Mouse (Mus musculus) midbrain, embryonic 11.5 days (tissue): ENCODE results near the gene Mllt1. TPM values are rescaled to one million over a fixed set of nuclear protein-coding genes. Genes with fewer than 3 reads are reported as not detected.

Experiments
- ATAC-seq: fragments of 200-750 bp; cut with Nextera tagmentation; 2 replicates; pipeline ENCODE4 v1.8.0; 2017; ENCODE audit warnings: moderate TSS enrichment, moderate library complexity; ENCODE audit not compliant: low FRiP score
- DNase-seq: peaks from one replicate; pipeline ENCODE4 v3.0.0; 2015; ENCODE audit warnings: low spot score; ENCODE audit errors: missing footprints
- H3K27ac ChIP-seq: fragments of 300-500 bp; sonication (generic); 2 replicates; pipeline ENCODE4 v1.5.1; 2014; ENCODE audit warnings: low read depth, low read length
- H3K27me3 ChIP-seq: fragments of 300-500 bp; sonication (generic); 2 replicates; pipeline ENCODE4 v1.6.1; 2014; ENCODE audit warnings: mild to moderate bottlenecking, low read length, moderate library complexity, mixed read lengths; ENCODE audit not compliant: control insufficient read depth, insufficient read depth
- H3K36me3 ChIP-seq: fragments of 300-500 bp; sonication (generic); 2 replicates; pipeline ENCODE4 v1.6.1; 2014; ENCODE audit warnings: mild to moderate bottlenecking, low read length, moderate library complexity, mixed read lengths; ENCODE audit not compliant: control insufficient read depth, insufficient read depth
- H3K4me1 ChIP-seq: fragments of 300-500 bp; sonication (generic); 2 replicates; pipeline ENCODE4 v1.6.1; 2014; ENCODE audit warnings: low read length; ENCODE audit not compliant: control insufficient read depth, insufficient read depth
- H3K4me2 ChIP-seq: fragments of 300-500 bp; sonication (generic); 2 replicates; pipeline ENCODE4 v1.6.1; 2014; ENCODE audit warnings: mild to moderate bottlenecking, moderate library complexity
- H3K4me3 ChIP-seq: fragments of 300-500 bp; sonication (generic); 2 replicates; pipeline ENCODE4 v1.5.1; 2014; ENCODE audit warnings: low read depth, low read length
- H3K9ac ChIP-seq: fragments of 300-500 bp; sonication (generic); 2 replicates; pipeline ENCODE4 v1.6.1; 2014; ENCODE audit warnings: low read length
- H3K9me3 ChIP-seq: fragments of 300-500 bp; sonication (generic); 2 replicates; pipeline ENCODE4 v1.6.1; 2016; ENCODE audit warnings: low read length; ENCODE audit not compliant: control insufficient read depth
- WGBS: fragments of 180-500 bp; shearing (Covaris S2); extraction: QIAGEN DNeasy Blood & Tissue Kit; methylation state at CpG from one replicate; pipeline ENCODE4 v1.1.7; 2014; 5-methylcytosine and 5-hydroxymethylcytosine counted together
- polyA plus RNA-seq: library from polyadenylated mRNA; unstranded; fragments of >200 nt; fragmentation: Nextera tagmentation; extraction: Ambion mirVana; gene quantifications from 2 replicates; pipeline ENCODE4 v1.2.1, GENCODE M21; 2014

Mllt1 gene
- polyA plus RNA-seq, 1 experiment from 2014 or later = 29.0 TPM

DNA sequence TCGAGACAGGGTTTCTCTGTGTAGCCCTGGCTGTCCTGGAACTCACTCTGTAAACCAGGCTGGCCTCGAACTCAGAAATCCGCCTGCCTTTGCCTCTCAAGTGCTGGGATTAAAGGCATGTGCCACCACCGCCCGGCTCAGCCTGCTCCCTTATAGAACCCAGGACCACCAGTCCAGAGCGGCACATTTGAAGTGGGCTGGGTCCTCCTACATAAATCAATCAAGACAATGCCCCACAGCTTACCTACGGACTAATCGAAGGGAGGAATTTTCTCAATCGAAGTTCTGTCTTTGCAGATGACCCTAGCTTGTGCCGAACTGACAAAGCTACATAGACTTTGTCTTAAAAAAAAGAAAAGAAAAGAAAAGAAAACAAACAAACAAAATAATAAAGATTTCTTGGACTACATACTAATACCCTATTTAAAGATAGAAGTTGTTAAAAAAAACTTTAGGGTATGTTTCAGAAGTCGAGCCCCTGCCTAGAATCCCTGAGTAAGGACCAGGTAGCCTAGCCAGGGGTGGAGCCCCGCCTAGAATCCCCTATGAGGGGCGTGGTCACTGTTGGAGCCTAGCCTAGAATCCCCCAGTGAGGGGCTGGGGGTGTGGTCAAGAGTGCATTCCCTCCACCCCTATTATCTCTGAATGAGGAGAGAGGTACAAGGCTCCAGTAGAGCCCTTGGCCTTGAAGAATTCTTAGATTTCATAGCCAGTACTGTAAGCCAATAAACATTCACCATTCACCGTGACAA, 38.9 kb upstream of the Mllt1 start:
- ATAC-seq = no peak
- no peak overlapping the region for H3K4me3 ChIP-seq
- no peak overlapping the region for H3K4me2 ChIP-seq
- no peaks in the 10 kb centered on the region for H3K36me3 ChIP-seq
- H3K27me3 ChIP-seq = no peaks in the 10 kb centered on the region
- DNase-seq = no peak
- H3K9me3 ChIP-seq = no peaks in the 10 kb centered on the region
- H3K4me1 ChIP-seq = no peaks in the 10 kb centered on the region
- no peak overlapping the region for H3K27ac ChIP-seq
- H3K9ac ChIP-seq = no peak overlapping the region
- 68% methylated on average over 13 of the region's 14 CpGs for WGBS

DNA sequence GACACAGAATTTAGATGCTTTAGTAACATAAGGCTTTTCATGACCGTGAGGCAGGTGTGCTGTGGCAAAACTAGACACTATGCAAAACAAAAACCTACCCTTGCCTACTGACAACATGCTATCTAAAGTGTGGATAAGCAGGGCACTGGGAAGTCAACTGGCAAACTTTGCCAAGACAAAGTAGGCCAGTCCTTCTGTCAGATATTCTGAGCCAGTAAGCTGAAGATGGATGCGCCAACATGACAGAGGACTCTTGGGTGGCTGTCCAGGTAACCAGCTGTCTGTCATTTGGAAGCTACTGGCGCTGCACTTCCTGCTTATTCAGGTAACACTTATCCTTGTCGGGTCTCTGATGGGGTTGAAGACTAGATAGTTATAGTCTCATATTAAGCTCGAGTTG, 34.9 kb upstream of the Mllt1 start:
- ATAC-seq (no peak), DNase-seq (no peak)
- no peak overlapping the region for H3K4me3 ChIP-seq
- H3K9ac ChIP-seq = no peak overlapping the region
- H3K27me3 ChIP-seq = no peaks in the 10 kb centered on the region
- H3K4me1 ChIP-seq = no peaks in the 10 kb centered on the region
- no peaks in the 10 kb centered on the region for H3K9me3 ChIP-seq
- no peak overlapping the region for H3K27ac ChIP-seq
- H3K36me3 ChIP-seq = no peaks in the 10 kb centered on the region
- WGBS = 70% methylated on average over 5 of the region's 5 CpGs
- no peak overlapping the region for H3K4me2 ChIP-seq

DNA sequence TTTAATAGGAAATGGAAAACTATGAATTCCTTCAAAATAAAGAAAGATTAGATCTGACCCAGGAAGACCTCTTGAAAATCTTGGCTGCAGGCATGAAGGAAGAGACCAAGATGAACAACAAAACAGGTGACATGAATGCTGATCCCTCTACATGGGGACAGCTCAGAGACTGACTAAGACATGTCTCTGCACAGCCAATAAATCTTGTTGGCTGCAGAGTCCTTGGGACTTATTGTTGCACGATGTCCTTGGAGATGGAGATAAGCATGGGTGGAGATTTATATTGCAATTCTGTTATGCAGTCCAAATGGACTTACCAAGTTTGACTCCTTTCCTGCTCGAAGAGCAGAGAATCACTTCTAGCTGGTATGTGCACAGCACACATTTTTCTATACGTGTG, 34.1 kb upstream of the Mllt1 start:
- H3K27ac ChIP-seq = no peak overlapping the region
- 74% methylated on average over 3 of the region's 3 CpGs for WGBS
- ATAC-seq (no peak), DNase-seq (no peak)
- H3K36me3 ChIP-seq = no peaks in the 10 kb centered on the region
- no peak overlapping the region for H3K4me2 ChIP-seq
- H3K9ac ChIP-seq = no peak overlapping the region
- no peaks in the 10 kb centered on the region for H3K4me1 ChIP-seq
- H3K27me3 ChIP-seq = no peaks in the 10 kb centered on the region
- H3K4me3 ChIP-seq = no peak overlapping the region
- no peaks in the 10 kb centered on the region for H3K9me3 ChIP-seq

DNA sequence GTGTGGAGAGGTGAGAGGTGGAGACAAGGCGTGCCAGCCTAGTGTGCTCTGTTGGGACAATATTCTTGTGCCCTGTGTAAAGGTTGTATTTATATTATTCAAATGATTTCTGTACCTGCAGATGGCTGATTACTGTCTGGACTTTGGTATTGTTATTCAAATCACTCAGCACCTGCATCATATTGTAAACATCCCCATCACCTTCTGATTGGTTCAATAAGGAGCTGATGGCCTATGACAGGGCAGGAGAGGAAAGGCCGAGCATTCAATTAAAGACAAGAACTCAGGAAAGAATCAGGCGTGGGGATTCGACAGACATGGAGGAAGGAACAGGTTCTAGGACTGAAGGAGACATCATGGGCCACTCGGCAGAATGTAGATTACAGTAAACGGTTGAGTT, 28.4 kb upstream of the Mllt1 start:
- Histone ChIP-seq H3K27me3 (no peaks in the 10 kb centered on the region), H3K4me3 (no peak overlapping the region), H3K36me3 (no peaks in the 10 kb centered on the region), H3K4me2 (no peak overlapping the region), H3K9ac (no peak overlapping the region), H3K27ac (no peak overlapping the region), H3K4me1 (no peaks in the 10 kb centered on the region), H3K9me3 (no peaks in the 10 kb centered on the region)
- 73% methylated on average over 6 of the region's 6 CpGs for WGBS
- DNase-seq (no peak), ATAC-seq (no peak)

DNA sequence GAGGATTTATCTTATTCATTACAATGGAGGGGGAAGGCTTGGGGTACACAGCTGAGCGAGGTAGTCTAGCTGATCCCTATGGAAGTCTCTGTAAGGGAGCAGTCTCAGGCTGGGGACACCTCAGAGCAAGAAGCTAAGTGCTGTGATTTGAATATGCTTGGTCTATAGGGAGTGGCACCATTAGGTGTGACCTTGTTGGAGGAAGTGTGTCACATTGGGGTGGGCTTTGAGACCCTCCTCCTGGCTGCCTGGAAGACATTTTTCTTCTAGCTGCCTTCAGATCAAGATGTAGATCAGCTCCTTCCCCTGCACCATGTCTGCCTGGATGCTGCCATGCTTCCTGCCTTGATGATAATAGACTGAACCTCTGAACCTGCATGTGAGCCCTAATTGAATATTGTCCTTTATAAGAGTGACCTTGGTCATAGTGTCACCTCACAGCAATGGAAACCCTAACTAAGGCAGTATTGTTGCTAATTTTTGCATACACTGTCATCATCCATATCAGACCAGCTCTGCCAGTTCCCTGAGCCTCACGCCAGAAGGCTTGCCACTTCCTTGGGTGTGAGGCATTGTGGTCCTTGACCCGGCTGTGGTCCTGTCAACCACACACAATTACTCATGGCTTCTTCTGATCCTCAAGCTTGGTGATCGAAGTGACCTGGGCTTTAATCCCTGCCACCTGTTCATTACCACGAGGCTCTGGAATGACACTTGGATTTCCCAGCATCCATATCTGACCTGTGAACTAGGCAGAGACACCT, 27.6 kb upstream of the Mllt1 start:
- H3K4me3 ChIP-seq = no peak overlapping the region
- 82% methylated on average over 5 of the region's 5 CpGs for WGBS
- H3K27ac ChIP-seq = no peak overlapping the region
- H3K9ac ChIP-seq = no peak overlapping the region
- DNase-seq = no peak
- no peaks in the 10 kb centered on the region for H3K36me3 ChIP-seq
- no peak for ATAC-seq
- H3K9me3 ChIP-seq = no peaks in the 10 kb centered on the region
- no peak overlapping the region for H3K4me2 ChIP-seq
- no peaks in the 10 kb centered on the region for H3K4me1 ChIP-seq
- H3K27me3 ChIP-seq = no peaks in the 10 kb centered on the region

DNA sequence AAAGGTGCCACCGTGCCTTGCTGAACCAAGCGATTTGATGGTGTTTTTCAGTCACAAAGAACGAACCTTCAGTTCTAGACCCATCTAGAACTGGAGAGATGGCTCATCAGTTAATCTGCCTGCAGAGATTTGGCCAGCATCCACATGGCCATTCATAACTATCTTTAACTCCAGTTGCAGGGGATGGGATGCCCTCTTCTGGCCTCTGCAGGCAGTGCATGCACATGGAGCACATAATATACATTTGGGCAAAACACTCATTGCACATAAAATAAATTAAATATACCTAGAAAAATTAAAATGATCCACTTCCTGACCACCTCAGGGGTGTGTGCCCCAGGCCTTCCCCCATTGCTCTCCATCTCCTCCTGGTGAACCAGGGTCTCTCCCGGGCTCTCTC, 26.7 kb upstream of the Mllt1 start:
- H3K4me3 ChIP-seq = no peak overlapping the region
- no peak overlapping the region for H3K4me2 ChIP-seq
- no peak overlapping the region for H3K9ac ChIP-seq
- H3K9me3 ChIP-seq = no peaks in the 10 kb centered on the region
- 89% methylated on average over 4 of the region's 4 CpGs for WGBS
- no peak for DNase-seq
- no peak for ATAC-seq
- H3K4me1 ChIP-seq = no peaks in the 10 kb centered on the region
- H3K27me3 ChIP-seq = no peaks in the 10 kb centered on the region
- H3K36me3 ChIP-seq = no peaks in the 10 kb centered on the region
- no peak overlapping the region for H3K27ac ChIP-seq

DNA sequence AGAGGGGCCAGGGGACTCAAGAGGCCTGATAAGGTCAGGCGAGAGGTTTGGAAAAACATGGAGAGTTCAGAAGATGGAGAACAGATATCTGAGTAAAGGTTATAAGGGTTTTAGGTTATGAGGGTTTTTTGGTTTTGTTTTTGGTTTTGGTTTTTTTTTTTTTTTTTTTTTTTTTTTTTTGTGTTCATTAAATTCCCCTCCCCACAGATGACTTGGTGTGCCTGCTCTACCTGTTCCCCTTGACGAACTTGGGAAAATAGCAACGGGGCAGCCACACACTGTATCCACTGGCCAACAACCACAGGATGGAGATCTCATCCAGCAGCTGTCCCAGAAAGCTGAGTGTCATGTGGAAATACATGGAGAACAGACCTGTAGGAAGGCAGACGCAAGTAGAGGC, 23.5 kb upstream of the Mllt1 start:
- DNase-seq = no peak
- no peak overlapping the region for H3K27ac ChIP-seq
- no peaks in the 10 kb centered on the region for H3K27me3 ChIP-seq
- WGBS = 83% methylated on average over 4 of the region's 4 CpGs
- no peak overlapping the region for H3K9ac ChIP-seq
- no peaks in the 10 kb centered on the region for H3K4me1 ChIP-seq
- no peak overlapping the region for H3K4me3 ChIP-seq
- H3K4me2 ChIP-seq = no peak overlapping the region
- H3K9me3 ChIP-seq = no peaks in the 10 kb centered on the region
- no peaks in the 10 kb centered on the region for H3K36me3 ChIP-seq
- ATAC-seq = no peak

DNA sequence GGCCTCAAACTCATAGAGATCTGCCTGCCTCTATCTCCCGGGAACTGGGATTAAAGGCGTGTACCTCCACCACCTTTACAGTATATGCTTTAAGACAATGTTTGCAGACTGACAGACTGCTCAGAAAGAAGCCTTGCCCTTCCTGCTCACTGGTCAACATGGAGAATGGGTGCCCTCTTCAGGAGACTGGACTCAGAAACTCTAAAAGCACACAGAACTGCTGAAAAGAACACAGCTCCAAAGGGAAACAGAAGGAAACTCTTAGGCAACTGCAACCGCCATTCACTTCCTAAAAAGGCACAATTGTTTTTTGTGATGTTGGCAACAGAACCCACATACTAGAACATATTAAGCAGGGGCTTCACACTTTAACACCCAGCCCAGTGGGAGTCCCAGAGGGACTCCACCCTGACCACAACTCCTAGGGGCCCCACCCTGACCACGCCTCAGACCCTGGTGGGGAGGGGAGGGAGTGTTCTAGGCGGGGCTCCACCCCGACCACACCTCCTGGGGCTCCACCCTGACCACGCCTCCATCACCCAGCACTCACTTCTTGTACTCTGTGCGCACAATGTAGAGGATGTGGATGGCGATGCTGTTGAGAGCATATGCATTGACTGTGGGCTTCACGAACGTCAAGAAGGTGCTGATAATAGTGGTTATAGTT, 22.7 kb upstream of the Mllt1 start:
- Histone ChIP-seq H3K9me3 (no peaks in the 10 kb centered on the region), H3K9ac (no peak overlapping the region), H3K4me2 (no peak overlapping the region), H3K27me3 (no peaks in the 10 kb centered on the region), H3K4me3 (no peak overlapping the region), H3K4me1 (no peaks in the 10 kb centered on the region), H3K36me3 (no peaks in the 10 kb centered on the region), H3K27ac (no peak overlapping the region)
- 37% methylated on average over 11 of the region's 11 CpGs for WGBS
- no peak for ATAC-seq
- DNase-seq = no peak

DNA sequence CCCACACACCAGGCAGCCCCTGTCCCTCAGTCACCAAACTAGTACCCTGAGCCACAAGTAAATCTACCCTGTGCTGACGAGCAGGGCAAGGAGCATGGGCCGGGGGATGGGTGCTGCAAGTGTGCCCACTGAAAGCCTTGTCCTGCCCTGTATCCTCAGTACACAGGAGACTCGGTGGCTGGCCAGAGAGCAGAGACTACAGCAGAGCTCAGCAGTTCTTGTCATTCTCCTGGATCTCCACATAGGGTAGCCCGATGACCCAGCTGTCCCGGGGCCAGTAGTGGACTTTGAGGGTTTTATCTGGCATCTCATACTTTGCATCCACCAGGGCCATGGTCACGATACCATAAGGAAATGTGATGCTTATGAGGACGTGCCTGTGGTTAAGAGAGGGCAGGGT, 19.7 kb upstream of the Mllt1 start:
- Histone ChIP-seq H3K4me1 (no peaks in the 10 kb centered on the region), H3K4me3 (no peak overlapping the region), H3K27me3 (no peaks in the 10 kb centered on the region), H3K4me2 (no peak overlapping the region), H3K36me3 (no peaks in the 10 kb centered on the region), H3K9ac (no peak overlapping the region), H3K27ac (no peak overlapping the region), H3K9me3 (no peaks in the 10 kb centered on the region)
- ATAC-seq (no peak), DNase-seq (no peak)
- 90% methylated on average over 7 of the region's 7 CpGs for WGBS
